Mouse (Mus musculus) adrenal gland, adult 8-10 months (tissue): ENCODE results near the gene Immp2l. TPM values are rescaled to one million over a fixed set of nuclear protein-coding genes. Genes with fewer than 3 reads are reported as not detected.

ENCODE experiments used
- DNase-seq: peaks from one replicate; pipeline ENCODE4 v3.0.0; 2022
- total RNA-seq, 4 experiments: library from RNA; stranded (reverse); gene quantifications; 2 replicates each; pipeline ENCODE4 v1.2.4; 2022

The Immp2l gene
- total RNA-seq, 4 experiments from 2014 or later: 5.6 to 16.6 (median 12.3) TPM

DNA sequence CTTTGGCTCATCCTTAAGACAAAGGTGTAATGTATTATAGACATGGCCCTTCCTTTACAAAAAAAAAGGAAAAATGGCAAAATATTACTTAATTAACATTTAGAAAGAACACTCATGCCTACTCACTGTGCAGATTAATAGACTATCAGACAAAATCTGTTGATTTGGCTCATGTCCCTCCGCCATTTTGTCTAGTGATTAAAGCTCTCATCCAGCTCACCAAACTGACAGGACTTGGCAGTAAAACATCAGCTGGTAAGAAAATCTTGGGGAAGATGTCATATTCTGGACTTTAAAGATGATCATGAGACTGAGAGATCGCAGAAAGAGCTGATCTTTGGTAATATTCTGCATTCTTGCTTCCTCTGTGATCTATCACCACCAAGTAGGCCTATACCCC, 293.5 kb downstream of the Immp2l start:
- no peak for DNase-seq

DNA sequence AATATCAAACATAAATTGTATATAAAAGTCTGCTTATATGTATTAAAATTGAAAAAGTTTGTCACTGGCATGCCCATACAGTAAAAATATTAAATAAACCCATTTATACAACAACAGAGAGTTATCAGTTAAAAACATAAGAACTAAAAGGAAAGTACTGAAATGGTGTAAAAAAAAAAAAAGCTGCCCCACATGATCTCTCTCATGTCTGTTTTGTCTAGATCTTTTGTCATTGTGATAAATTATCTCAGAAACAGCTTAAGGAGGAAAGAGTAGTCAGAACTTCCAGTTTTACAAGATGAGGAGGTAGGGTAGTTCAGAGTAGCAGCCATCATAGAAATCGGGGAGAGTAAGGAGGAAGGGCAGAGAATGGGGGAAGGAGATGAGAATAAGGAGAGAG, 298.1 kb downstream of the Immp2l start:
- DNase-seq: no peak

DNA sequence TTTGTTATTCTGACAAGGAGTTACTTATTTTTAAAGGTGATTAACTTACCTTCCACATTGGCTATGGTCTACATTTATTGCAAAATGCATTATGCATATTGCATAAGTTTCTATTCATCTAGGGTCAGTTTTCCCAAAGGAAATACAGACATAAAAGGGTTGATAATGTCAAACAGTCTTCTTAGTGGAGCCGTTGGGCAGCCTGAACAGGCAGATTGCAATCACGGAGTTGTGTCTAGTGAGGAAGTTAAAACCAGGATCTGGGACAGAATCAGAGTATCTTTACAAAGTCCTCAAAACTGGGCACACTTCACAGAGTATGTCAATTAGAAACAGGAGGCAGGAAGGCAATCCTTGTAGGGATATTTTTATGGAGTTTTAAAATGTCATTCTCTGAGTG, 300.5 kb downstream of the Immp2l start:
- DNase-seq: no peak

DNA sequence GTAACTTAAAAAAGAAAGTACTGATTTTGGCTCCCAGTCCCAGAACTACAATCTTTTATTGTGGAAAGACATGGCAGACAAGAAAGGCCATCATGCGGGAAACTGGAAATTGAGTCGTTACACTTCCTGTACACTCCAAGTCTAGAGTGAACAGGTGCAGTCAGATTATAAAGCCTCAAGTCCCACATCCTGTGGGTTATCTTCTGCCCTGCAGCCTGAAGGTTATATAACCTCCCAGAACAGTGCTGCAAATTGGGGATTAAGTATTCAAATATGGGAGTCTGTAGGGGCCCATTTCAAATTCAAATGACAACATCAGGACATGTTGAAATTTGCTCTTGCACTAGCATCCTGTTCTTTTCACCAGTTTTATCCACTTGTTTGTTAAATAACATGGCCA, 301.9 kb downstream of the Immp2l start:
- no peak for DNase-seq

DNA sequence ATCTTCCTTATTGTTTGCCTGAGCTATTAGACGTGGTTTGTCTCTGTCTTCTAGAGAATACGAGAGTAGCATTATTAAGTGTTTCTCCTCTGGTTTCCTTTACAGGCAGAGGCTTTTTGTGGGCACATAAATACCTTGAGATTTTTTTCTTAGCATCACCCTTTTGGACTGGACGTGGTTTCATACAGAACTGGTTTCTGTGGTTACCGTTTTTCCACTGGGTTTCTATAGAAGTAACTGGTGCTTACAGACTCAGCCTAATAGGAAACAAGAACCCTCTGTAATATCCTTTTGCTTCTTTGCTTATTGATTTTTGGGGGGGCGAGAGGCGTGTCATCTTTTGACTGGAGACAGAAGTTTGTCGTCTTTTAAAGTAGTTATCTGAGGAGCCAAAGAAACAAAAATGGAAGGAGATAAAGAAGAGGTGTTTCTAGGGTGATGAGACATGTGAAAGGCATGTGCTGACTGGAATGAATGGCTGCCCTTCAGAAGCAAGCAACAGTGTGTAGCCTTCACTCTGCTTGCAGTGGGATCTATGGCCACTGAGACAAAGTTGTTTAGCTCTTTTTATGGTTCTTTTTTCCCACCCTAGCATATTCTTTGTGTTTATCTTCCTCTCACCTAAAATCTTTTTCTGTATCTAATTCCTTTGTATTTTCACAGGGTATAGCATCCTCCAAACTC, 307.2 kb downstream of the Immp2l start:
- no peak for DNase-seq

DNA sequence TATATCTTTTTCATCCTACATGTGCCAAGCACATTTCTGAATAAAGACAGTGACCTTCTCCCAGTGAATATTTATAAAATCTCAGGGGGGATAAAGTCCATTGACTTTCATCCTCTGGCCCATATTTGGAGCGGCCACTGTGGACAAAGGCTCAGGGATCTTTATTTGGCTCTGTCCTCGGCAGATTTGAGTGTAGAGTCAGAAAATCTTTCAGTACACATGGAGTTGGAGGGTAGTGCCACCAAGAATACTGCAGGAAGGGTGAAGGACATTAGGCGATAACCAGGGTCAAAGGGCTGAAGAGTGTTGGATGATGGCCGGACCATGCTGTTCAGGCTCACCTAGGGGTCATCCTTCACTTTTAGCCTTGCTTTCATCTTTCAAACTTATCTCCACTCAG, 321.7 kb downstream of the Immp2l start:
- no peak for DNase-seq

DNA sequence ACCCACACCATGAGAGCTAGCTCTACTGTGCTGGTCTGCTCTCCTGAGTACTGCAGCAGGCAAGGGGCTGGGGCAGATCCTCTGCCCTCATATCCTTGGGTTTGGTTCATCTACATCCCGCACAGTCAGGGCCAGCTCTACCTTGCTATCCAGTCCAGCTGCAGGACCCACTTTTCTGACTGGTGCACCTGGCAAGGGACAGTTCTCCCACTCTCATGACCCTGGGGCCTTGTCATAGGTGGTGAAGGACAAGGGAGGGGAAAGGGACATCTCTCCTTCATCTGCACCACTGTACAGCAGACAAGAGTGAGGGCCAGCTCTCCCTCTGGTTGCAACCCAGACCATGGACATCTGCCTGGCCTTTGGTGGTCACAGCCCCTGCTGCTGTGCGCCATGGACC, 323.6 kb downstream of the Immp2l start:
- DNase-seq: no peak

DNA sequence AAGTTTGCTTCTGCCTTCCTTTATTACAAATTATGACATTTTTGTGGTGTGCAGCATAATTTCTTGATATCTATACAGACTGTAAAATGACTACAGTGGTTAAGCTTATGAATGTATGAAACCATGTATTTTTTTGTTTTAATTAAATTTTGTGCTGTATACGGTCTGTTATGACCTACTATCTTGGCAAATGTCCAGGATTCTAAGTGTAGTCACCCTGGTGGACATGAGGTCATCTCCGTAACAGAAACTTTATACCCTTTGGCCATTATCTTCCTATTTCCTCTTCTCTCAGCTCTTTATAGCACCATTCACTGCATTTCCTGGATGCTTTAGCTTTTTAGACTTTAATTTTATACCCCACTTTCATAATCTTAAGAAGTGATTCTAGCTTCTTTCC, 325.5 kb downstream of the Immp2l start:
- no peak for DNase-seq

DNA sequence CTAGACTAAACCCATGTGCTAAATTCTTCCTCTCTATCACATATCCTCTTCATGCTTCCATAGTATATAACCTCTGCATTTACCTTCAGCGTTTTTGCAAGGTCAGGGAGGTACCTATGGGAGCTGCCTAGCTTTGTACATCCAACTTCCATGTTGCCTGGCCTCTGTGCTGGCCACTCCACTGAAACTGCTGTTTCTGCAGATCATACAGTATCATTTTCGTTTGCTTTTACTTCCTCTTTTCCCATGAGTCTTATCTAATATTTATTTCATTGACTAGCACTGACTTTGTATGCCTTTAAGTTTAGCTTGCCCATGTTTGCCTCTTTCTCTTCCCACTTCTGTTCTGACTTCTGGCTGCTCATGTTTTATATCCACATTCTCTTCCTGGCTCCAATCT, 325.9 kb downstream of the Immp2l start:
- no peak for DNase-seq

DNA sequence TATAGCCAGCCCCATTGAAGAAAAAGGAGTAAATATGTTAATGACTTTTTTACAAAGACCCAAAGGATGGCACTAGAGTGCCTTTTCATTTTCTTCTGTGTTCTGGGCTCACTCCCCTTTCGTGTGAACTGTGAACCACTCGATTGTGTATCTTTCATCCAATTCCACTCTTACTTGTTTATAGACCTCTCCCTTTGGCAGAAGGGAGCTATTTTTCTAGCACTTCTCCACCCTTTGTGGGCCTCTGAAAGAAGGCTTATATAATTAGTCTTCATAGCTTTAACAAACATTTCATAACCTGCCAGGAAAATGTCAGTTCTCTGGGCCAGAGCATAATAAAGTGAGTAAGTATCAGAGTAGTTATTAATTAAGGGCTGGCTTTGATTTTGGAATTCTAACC, 327.4 kb downstream of the Immp2l start:
- no peak for DNase-seq

DNA sequence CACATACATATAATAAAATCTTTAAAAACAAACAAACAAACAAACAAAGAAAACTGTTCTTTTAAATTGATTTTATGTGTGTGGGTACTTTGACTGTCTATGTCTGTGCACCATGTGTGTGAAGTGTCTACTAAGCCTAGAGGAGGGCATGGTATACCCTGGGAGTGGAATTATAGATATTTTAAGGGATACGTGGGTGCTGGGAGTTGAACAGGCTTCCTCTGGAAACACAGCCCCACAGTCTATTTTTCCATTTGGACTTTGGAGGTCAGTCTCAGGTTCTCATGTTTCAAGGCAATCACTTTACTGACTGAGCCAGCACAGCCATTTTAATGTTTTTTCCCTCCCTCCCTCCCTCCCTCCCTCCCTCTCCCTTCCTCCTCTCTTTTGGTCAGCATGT, 331.0 kb downstream of the Immp2l start:
- no peak for DNase-seq

DNA sequence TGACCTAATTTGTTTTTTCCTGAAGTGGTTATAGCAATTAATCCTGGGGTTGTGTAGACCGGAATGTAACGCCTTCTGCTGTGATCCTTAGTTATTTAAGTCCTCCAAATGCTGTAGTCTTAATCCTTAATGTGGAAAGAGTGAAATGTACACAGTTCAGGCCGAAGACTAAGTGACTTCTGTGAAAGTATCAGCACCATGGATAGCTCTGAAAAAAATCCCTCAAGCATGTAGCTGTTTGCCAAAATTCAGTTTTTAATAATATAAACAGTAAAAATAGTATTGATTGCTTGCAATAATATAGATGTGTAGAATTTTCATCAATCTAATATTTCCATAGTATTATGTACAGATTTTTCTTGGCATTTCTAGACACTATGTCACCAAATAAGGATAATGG, 332.1 kb downstream of the Immp2l start:
- DNase-seq: no peak

DNA sequence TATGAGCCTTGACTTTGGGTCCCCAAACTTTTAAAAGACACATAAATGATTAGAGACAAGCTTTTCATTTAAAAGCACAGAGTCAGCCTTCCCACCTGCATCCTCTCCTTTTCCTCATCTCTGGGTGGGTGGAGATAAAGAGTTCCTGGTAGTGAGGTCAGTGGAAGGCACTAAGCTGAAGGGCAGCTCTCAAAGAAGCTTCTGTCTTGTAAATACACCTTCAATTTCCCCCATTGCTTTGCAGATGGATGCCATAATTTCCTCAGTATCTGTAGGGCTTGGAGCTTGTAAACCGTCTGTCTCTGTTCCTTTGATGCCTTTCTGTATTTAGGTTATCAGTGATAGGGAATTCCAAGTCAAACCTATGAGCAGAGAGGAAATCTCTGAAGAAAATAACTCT, 362.8 kb downstream of the Immp2l start:
- no peak for DNase-seq

DNA sequence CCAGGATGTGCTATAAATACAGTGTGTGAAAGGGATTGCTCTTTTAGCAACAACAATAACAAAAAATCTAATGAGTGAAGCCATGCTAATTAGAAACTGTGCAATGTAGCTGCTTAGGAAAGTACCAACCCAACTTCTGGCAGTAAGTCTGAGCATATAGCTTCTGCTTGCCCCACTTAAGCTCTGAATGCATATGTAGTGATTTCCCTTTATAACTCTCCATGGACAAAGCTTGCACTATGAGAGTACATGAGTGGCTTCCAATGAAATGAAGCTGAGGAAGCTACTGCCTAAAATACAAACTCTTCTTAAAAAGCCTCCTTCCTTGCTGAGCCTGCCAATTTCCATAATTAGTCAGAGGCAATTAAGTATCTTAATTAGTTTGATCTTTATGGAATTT, 370.3 kb downstream of the Immp2l start:
- DNase-seq: no peak

DNA sequence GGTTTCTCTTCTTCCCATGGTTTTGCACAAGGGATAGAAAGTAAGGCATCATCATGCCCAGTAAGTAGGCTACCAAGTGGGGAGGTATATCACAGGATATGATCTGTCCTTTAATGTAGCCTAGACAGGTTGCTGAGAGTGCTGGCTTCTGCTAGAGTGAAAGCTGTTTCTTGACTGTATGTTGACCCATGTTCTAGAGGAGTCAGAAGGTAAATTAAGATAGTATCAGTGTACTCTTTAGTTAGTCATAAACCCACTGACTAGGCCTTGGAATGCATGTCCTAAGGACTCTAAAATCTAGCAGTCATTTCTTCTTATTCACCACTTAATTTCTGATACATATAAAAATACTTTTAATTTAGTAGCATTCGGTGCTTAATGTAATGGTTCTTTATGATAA, 377.2 kb downstream of the Immp2l start:
- no peak for DNase-seq

DNA sequence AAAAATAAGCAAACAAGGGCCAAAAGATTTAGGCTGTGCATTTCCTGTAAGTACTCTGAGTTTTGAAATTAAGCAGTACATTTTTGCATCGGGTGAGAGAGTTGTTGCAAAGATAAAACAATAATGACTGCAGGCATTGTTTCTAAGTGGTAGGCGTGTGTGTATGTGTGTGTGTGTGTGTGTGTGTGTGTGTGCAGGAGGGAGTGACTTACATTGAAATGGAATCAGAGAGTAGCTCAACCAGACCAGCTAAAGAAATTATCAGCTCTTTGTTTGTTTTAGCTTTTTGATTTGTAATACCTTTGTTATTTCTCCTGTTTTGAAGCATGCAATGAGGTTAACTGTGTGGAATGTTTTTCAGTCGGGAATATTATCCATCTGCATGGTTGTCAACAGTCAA, 378.0 kb downstream of the Immp2l start:
- no peak for DNase-seq

DNA sequence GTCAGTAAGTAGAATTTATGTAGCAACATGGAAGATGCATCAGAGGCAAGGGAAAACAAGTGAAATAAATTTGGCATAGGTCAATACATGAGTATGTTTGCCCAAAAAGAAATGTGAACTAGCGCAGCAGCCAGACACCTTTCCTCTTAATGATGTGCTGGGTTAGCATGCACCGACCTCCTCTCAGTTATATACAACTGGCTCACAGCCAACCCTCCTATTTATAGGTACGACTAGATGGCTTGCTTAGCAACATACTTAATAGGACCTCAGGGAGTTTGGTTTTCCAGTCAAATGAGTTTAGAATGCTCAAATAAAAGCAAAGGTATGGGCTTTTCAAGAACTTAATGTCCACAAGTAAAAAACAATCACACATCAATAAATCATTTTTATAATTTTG, 385.5 kb downstream of the Immp2l start:
- DNase-seq: no peak

DNA sequence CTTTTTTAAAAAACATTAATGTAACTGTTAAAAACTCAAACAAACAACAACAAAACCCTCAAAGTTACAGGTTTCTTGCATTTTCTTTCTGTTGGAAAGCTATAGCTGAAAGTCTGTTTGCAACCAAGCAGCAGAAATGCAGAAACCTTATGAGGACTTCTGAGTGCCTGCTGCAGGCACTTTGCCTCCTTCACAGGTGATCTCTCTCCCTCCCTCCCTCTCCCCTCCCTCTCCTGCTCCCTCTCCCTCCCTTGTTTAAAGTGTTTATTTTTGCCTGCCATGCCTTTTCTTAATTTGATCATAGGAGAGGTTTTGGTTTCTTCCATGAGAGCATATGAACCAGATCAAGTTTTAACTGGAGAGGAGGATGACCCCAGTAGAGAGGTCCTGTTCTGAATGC, 392.7 kb downstream of the Immp2l start:
- no peak for DNase-seq

DNA sequence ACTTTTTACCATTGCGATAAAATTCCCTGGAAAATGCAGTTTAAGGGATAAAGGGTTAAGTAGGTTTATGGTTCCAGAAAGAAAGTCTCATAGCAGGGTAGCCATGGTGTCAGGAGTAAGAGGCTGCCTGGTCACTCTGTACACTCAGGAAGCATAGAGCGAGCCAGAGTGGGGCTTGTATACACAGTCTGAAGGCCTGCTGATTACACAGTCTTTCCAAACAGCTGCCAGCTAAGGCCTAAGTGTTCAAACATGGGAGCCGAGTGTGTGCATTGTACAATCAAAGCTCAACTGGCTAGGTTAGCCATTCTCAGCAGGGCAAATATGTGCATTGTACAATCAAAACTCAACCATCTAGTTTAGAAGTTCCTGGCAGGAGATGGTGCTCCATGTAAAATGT, 393.2 kb downstream of the Immp2l start:
- no peak for DNase-seq

DNA sequence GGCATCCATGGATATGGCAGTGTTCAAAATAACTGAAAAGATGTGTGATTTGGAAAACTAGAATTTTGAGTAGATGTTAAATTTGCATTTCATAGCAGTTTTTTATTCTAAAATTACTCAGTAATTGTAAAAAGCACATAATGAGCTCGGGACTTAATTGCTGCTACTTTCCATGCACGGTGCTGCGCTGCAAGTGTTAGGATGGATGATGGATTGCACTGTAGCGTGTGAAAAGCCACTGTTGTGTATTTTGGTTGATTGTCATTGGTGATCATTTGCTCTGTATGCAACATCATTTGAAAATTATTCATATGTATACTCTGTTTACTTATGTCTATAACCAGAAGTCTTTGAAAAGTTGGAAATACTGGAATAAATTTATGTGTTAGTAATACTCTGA, 394.1 kb downstream of the Immp2l start:
- no peak for DNase-seq

DNA sequence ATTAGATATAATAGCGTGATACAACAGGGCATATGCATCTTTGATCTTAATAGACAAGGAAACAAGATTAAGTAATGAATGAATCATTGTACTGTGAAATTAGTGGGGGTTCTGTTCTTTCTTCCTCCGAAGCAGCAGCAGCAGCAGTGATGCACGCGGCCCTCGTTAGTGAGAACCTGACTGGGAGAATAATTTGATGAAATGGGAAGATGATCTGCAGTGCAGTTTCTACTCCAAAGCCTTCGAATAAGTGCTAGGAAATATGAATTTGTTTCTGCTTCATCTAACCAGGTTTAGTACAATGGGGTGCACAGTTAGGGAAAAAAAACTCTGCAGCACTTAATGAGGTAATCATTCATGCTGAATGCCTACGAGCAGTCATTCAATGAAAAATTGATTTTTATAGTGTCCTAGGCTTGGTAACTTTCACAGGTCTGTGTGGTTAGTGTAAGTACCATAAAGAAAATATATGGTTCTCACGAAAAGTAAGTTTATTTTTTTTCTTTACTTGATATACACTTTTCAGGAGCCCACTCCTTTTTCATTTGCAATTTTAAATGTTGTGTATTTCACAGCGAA, 401.3 kb downstream of the Immp2l start:
- no peak for DNase-seq

DNA sequence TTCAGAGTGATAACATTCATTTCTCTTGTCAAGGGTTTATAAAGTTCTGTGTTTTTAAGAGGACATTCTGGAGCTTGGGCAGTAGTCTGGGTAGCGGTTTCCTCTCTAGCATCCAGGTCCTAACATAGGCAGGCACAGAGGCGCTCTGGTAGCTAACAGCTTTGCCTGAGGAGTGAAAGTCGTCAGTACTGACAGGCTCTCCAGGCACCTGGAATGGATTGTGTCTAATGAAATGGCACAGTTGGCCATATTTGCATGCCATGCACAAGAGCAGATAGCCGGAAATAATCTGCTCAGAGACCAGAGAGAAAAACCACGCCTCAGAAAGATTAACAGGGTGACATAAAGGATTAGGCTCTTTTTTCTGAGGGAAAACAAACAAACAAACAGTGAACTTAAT, 403.6 kb downstream of the Immp2l start:
- no peak for DNase-seq

DNA sequence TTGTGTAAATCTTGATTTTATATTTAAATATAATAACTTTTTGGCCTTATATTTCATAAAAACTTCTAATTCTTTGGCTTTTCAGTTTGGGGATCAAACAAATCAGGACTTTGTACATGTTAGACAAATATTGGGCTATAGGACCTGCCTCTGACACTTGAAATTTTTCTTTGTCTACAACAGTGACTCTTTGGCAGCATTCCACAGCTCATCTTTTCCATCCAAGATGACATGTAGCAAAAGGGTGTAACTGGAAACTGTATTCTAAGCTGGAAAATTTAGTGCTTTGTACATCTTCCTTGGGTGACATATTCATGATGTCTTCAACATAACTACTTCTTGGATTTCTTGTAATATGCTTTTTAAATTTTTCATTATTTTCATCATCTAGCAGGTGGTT, 404.9 kb downstream of the Immp2l start:
- no peak for DNase-seq

DNA sequence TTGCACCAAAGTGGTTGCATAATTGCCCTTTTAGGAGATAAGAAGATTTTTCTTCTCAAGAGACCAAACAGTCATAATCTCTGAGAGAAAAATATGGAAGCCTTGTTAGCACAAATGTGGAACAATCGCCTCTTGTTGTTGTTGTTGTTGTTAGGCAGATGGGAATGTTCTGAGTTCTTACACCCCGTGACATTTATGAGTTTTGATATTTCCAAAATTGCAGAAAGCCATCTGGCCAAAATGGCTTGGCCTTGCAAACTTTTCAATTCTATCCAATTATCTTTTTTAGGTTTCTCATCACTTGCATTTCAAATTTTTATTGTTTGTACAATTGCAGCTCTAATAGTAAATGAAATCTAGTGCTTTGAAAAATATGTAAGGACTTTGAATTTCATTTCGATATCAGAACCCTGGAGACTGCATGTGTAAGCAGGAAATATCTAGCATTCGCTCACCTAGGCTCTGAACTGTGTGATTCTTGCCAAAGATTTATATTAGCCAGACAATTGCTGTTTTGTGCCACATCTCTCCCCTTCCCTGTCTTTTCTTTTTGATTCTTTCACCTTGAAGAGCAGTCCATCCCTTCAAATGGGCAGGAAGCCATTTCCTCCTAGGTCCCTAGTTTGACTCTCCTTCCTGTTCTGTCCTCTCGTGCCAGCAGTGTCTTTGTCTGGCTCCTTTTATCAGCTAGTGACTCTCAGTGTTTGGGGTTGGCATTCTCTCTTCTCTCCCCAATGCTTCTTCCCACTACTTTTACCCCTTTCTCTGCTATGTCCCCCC, 412.5 kb downstream of the Immp2l start:
- DNase-seq: no peak
